Mouse (Mus musculus) C2C12 (cell line): ENCODE measurements around the gene Adap1. TPM values are rescaled to one million over a fixed set of nuclear protein-coding genes. Genes with fewer than 3 reads are reported as not detected.

Source experiments
- H3K27me3 ChIP-seq: one replicate; pipeline ENCODE4 v1.6.1; 2011; ENCODE audit not compliant: control insufficient read depth, insufficient read depth, insufficient read length
- H3K36me3 ChIP-seq: one replicate; pipeline ENCODE4 v1.6.1; 2011; ENCODE audit not compliant: control insufficient read depth, insufficient read depth
- H3K4me3 ChIP-seq: one replicate; pipeline ENCODE4 v1.5.1; 2011; ENCODE audit warnings: mild to moderate bottlenecking, control low read depth; ENCODE audit not compliant: poor library complexity, insufficient read depth, severe bottlenecking
- H3K79me2 ChIP-seq: one replicate; pipeline ENCODE4 v1.6.1; 2011; ENCODE audit not compliant: control insufficient read depth, insufficient read depth
- H3K79me3 ChIP-seq: one replicate; pipeline ENCODE4 v1.6.1; 2011; ENCODE audit warnings: low read depth, control low read depth
- H3ac ChIP-seq: one replicate; pipeline ENCODE3; 2011; ENCODE audit warnings: low read depth; ENCODE audit not compliant: control insufficient read depth, insufficient read length
- CEBPB ChIP-seq: IDR thresholded peaks from one replicate; pipeline ENCODE4 v1.6.1; 2011; ENCODE audit warnings: low read depth, mild to moderate bottlenecking, control low read depth, moderate library complexity
- CTCF ChIP-seq: IDR thresholded peaks from one replicate; pipeline ENCODE4 v1.5.1; 2011; ENCODE audit not compliant: control insufficient read depth, insufficient read depth, insufficient read length
- FOSL1 ChIP-seq: IDR thresholded peaks from one replicate; pipeline ENCODE4 v1.8.0; 2011; ENCODE audit warnings: mild to moderate bottlenecking, low read length; ENCODE audit not compliant: poor library complexity, insufficient read depth, severe bottlenecking
- MAX ChIP-seq: IDR thresholded peaks from one replicate; pipeline ENCODE4 v1.6.1; 2011; ENCODE audit warnings: mild to moderate bottlenecking, control low read depth
- MYOD1 ChIP-seq: IDR thresholded peaks from one replicate; pipeline ENCODE4 v1.6.1; 2011; ENCODE audit warnings: low read depth; ENCODE audit not compliant: control insufficient read depth, insufficient read length
- MYOG ChIP-seq: IDR thresholded peaks from one replicate; pipeline ENCODE4 v1.6.1; 2011; ENCODE audit not compliant: control insufficient read depth, insufficient read length; ENCODE audit errors: extremely low read depth
- USF1 ChIP-seq: IDR thresholded peaks from one replicate; pipeline ENCODE4 v1.6.1; 2011; ENCODE audit warnings: low read depth, mild to moderate bottlenecking, control low read depth, moderate library complexity
- polyA plus RNA-seq: library from polyadenylated mRNA; unstranded; fragments of >200 nt; fragmentation: generic; extraction: Trizol; gene quantifications from one replicate; pipeline ENCODE4 v1.2.1, GENCODE M21; 2012; ENCODE audit warnings: missing spikeins

Gene Adap1
- polyA plus RNA-seq, 1 experiment: 0.06 TPM

DNA sequence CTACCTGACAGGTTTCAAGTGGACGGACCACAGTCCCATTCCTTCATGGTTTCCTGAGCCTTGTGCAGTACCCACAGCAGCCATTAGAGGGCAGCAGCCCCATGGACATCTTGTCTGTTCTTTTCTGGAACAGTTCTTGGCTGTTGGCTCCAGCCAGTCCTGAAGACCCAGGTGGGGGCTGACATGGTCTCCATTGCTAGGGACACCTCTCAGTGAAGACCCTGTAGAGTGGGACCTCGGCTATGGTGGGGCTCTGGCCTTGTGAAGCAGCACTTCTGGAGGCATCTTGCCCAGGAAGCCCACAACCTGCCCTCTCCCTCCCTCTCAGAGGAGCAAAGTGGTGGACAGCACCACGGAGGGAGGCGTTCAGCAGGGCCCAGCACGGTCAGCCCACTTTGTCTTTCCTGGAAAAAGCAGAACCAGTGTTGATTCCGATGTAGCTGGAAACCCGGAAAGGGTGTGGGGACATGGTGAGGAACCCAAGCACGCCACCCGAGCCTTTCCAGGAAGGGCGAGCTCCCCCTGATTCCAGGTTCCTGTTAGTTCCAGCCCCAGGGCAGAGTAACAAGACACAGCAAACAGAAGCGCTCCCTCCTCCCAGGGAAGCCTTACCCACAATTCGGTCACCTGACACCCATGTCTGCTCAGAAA is 39.0 kb upstream of the Adap1 start:
- H3K79me2 ChIP-seq: no peaks in the 10 kb centered on the region
- H3ac ChIP-seq: no peak overlapping the region
- H3K79me3 ChIP-seq: no peaks in the 10 kb centered on the region
- TF ChIP-seq CTCF: peak; percentile 80
- TF ChIP-seq USF1: no peak
- TF ChIP-seq FOSL1: no peak
- TF ChIP-seq CEBPB: no peak
- no peak for TF ChIP-seq MYOD1
- no peak overlapping the region for H3K4me3 ChIP-seq
- H3K36me3 ChIP-seq: no peaks in the 10 kb centered on the region
- no peaks in the 10 kb centered on the region for H3K27me3 ChIP-seq

DNA sequence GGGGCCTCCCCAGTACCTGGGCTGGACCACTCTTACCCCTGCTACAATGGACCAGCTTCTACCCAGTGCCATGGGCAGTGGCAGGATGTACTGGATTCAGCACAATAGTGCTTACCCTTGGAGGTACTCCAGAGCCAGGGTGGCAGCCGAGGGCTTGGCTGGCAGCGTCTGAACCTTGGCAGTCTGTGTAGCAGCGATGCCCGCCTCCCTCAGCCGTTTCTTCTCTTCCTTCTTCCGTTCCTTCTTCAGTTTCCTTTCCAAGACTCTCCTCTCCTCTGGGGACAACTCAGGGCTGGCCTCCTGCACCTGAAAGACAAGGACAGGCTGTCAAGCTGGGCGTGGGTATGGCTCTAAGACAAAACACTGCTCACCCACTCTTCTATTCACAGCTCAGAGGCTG is 38.4 kb upstream of the Adap1 start:
- H3K79me3 ChIP-seq: no peaks in the 10 kb centered on the region
- TF ChIP-seq MYOG: no peak
- no peak for TF ChIP-seq CTCF
- no peak for TF ChIP-seq CEBPB
- TF ChIP-seq MAX: no peak
- TF ChIP-seq USF1: no peak
- no peak for TF ChIP-seq FOSL1
- TF ChIP-seq MYOD1: no peak
- H3ac ChIP-seq: no peak overlapping the region
- no peaks in the 10 kb centered on the region for H3K79me2 ChIP-seq
- no peak overlapping the region for H3K4me3 ChIP-seq
- H3K36me3 ChIP-seq: no peaks in the 10 kb centered on the region
- no peaks in the 10 kb centered on the region for H3K27me3 ChIP-seq

DNA sequence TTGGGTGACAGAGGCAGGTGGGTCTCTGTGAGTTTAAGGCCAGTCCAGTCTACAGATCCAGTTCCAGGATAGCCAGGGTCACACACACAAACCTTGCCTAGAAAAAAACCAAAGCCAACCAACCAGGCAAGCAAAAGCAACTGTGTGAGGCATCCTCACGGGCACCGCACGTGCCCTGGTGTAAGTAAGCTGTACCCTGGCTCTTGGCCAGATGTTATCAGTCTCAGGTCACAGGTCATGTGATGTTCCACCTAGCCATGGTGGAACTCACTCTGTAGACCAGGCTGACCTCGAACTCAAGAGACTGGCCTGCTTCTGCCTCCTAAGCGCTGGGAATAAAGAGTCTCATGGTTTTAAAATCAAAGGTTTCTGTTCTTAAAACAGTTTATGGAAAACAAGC is 33.8 kb upstream of the Adap1 start:
- Histone ChIP-seq H3K79me2 (no peaks in the 10 kb centered on the region), H3ac (no peak overlapping the region), H3K36me3 (no peaks in the 10 kb centered on the region), H3K27me3 (no peaks in the 10 kb centered on the region), H3K79me3 (no peaks in the 10 kb centered on the region), H3K4me3 (no peak overlapping the region)
- TF ChIP-seq USF1: no peak
- TF ChIP-seq MYOG: no peak

DNA sequence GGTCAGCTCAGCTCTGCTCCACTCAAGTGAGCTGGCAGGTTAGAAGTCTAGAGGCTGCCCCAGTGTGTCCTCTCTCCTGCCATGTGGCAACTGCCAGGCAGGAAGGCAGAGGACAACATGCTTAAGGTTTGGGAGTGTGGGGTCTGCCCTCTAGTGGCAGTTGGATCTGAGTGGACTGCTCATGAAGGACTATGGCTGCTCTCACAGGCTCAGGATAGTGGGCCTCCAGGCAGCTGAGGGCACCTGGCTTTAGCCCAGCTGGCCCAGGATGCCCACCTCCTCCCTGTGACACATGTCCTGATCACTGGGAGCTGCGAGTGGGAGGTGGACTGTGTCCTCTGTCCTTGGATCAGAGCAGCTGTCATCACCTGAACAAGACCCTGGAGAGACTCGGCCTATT is 33.2 kb upstream of the Adap1 start:
- H3K79me2 ChIP-seq: no peaks in the 10 kb centered on the region
- no peaks in the 10 kb centered on the region for H3K27me3 ChIP-seq
- H3K79me3 ChIP-seq: no peaks in the 10 kb centered on the region
- H3K4me3 ChIP-seq: no peak overlapping the region
- no peaks in the 10 kb centered on the region for H3K36me3 ChIP-seq
- no peak overlapping the region for H3ac ChIP-seq
- TF ChIP-seq MAX (no peak), CTCF (peak; percentile 60)

DNA sequence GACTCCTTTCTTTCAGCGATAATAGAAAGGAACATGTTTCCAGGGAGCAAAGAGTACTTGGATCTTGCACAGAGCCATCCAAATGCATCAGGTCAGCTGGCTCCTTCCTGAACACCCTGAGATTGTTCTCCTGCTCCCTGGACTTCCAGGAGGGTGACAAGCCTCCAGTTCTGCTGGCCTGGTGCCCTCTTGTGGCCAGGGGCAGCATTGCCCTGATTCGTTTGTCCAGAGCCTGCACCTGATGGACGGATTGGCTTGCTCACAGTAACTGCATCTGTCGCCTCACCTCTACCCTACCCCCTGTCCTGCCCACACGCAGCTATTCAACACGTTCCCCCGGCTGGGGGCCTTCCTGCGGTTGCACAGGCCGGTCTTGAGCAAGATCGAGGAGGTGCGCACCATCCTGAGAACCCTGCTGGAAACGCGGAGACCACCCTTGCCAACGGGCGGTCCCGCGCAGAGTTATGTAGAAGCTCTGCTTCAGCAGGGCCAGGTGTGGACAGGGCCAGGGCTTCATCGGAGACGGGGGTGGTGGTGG is 29.9 kb upstream of the Adap1 start:
- Histone ChIP-seq H3K79me3 (no peaks in the 10 kb centered on the region), H3K27me3 (peaks cover 25% of the 10 kb centered on the region), H3K79me2 (no peaks in the 10 kb centered on the region), H3K36me3 (no peaks in the 10 kb centered on the region), H3K4me3 (no peak overlapping the region), H3ac (no peak overlapping the region)
- peak; percentile 97 for TF ChIP-seq CTCF
- TF ChIP-seq CEBPB: no peak

DNA sequence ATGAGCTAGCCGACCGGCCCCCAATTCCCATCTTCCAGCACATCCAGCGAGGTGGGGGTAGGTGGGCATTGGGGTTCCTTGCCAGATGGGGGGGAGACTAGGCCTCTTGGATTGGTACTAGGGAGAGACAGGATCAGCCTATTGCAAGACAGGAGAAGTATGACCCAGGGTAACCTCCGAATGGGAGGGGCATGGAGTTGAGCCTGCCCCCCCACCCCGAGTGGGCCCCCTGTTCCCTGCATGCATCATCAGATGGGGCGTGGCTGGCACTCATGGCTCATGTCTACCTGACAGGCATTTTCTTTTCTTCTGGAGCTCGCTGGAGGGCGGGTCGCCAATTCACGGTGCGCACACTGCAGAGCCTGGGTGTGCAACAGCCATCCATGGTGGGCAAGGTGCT is 28.5 kb upstream of the Adap1 start:
- peaks cover 28% of the 10 kb centered on the region for H3K27me3 ChIP-seq
- no peaks in the 10 kb centered on the region for H3K79me3 ChIP-seq
- no peak overlapping the region for H3K4me3 ChIP-seq
- TF ChIP-seq MAX (no peak), CEBPB (no peak), FOSL1 (no peak), MYOG (no peak), USF1 (no peak)
- H3K36me3 ChIP-seq: no peaks in the 10 kb centered on the region
- no peaks in the 10 kb centered on the region for H3K79me2 ChIP-seq
- H3ac ChIP-seq: no peak overlapping the region
